Mouse (Mus musculus) adrenal gland, postnatal 25 days (tissue): Measurements from ENCODE around the gene Ykt6. TPM values are rescaled to one million over a fixed set of nuclear protein-coding genes. Genes with fewer than 3 reads are reported as not detected.
A peak's percentile ranks its signal among the peaks of the same experiment; 100 is the strongest.
"Not testable (repeated sequence)": the region's sequence is repeated elsewhere in the genome, so short reads cannot be mapped to it uniquely, and the experiment has no call there.

Experiments used
- DNase-seq: peaks from one replicate; pipeline ENCODE4 v3.0.0; 2021; ENCODE audit warnings: mixed read lengths
- long read RNA-seq: library from polyadenylated mRNA; stranded (forward); transcript quantifications from one replicate; pipeline ENCODE4 v2.0.0, GENCODE M21; 2021
- total RNA-seq: library from RNA; stranded (reverse); gene quantifications from 2 replicates; pipeline ENCODE4 v1.2.3, GENCODE M21; 2021

The Ykt6 gene
- 75.5 and 86.3 TPM in 2 replicates for total RNA-seq
- long read RNA-seq, transcript Ykt6-201 (7 exons, 2,541 nt): major isoform, 24 of 45 reads
- long read RNA-seq, partial matches to known transcripts: 1 of 45 reads
- long read RNA-seq, other reads (novel, unspliced or antisense): 20 of 45 reads

- DNase-seq: peak; percentile 98
Measured at GRCm38 (mm10) chr11:5955546-5956276, at the start of gene Ykt6. Gene Ykt6 (plus strand): TSS chr11:5955693.

GRCm38 (mm10) chr11:5905778-5906518 is 49.5 kb upstream of the Ykt6 start:
- DNase-seq: no peak

- DNase-seq: no peak
Measured at GRCm38 (mm10) chr11:5907096-5907495, 48.4 kb upstream of the Ykt6 start.

GRCm38 (mm10) chr11:5908642-5909041 is 46.9 kb upstream of the Ykt6 start:
- no peak for DNase-seq

- DNase-seq: peak; percentile 50
Measured at GRCm38 (mm10) chr11:5912635-5913034, 42.9 kb upstream of the Ykt6 start.

GRCm38 (mm10) chr11:5913256-5913655 is 42.2 kb upstream of the Ykt6 start:
- DNase-seq: no peak

- DNase-seq: no peak
Measured at GRCm38 (mm10) chr11:5913936-5914335, 41.6 kb upstream of the Ykt6 start.

GRCm38 (mm10) chr11:5914940-5915339 is 40.6 kb upstream of the Ykt6 start:
- no peak for DNase-seq

- DNase-seq: no peak
Measured at GRCm38 (mm10) chr11:5915429-5916177, 39.9 kb upstream of the Ykt6 start.

- DNase-seq: no peak
Measured at GRCm38 (mm10) chr11:5916178-5916548, 39.3 kb upstream of the Ykt6 start.

- DNase-seq: no peak
Measured at GRCm38 (mm10) chr11:5918111-5918510, 37.4 kb upstream of the Ykt6 start.

- DNase-seq: no peak
Measured at GRCm38 (mm10) chr11:5919606-5920005, 35.9 kb upstream of the Ykt6 start.

GRCm38 (mm10) chr11:5920323-5920960 is 35.1 kb upstream of the Ykt6 start:
- DNase-seq: no peak

- no peak for DNase-seq
Measured at GRCm38 (mm10) chr11:5924699-5925098, 30.8 kb upstream of the Ykt6 start.

GRCm38 (mm10) chr11:5926696-5927220 is 28.7 kb upstream of the Ykt6 start:
- DNase-seq: no peak

GRCm38 (mm10) chr11:5930578-5930977 is 24.9 kb upstream of the Ykt6 start:
- no peak for DNase-seq

- DNase-seq: not testable (repeated sequence)
Measured at GRCm38 (mm10) chr11:5931947-5932346, 23.5 kb upstream of the Ykt6 start.

GRCm38 (mm10) chr11:5934531-5934930 is 21.0 kb upstream of the Ykt6 start:
- not testable (repeated sequence) for DNase-seq

GRCm38 (mm10) chr11:5942966-5943365 is 12.5 kb upstream of the Ykt6 start:
- DNase-seq: no peak

GRCm38 (mm10) chr11:5945096-5945495 is 10.4 kb upstream of the Ykt6 start:
- DNase-seq: peak; percentile 49

- DNase-seq: no peak
Measured at GRCm38 (mm10) chr11:5947796-5948195, 7.7 kb upstream of the Ykt6 start.
